Mouse (Mus musculus): ENCODE measurements around the gene Btbd35f3. TPM values are rescaled to one million over a fixed set of nuclear protein-coding genes. Genes with fewer than 3 reads are reported as not detected.
"Not testable (repeated sequence)": the region's sequence is repeated elsewhere in the genome, so short reads cannot be mapped to it uniquely, and the experiment has no call there.

The Btbd35f3 gene
- polyA plus RNA-seq (2015; fragmentation: Nextera tagmentation; extraction: Ambion mirVana): not detected in 2 replicates

DNA sequence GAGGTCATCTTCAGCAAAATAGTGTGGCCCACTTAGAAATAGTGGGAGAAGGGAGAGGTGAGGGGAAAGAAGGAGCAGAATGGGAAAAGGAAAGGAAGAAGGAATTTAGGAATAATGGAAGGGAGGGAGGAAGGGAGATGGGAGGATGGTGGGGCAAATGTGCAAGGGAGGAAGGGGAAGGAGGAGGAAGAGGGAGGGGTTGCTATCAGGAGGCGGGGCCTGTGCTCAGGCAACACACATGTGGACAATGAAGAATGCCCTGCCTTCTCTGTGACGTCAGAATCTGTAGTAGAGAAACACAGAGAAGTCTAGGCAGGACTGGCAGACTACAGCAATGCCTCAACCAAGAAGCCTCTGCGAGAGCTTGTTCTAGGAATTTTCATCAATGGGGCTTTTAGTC is at the start of gene Btbd35f3:
Gene Btbd35f3 (plus strand): TSS at position 301 of the 400 bp plus-strand sequence.
- H3K27ac ChIP-seq (ENCODE audit: low read length); ATAC-seq (ENCODE audit: low read depth): not testable (repeated sequence)
- WGBS (ENCODE audit: insufficient replicate concordance): no CpG with 5 or more reads among the region's 3 CpGs

More for the DNA sequence above, at the start of gene Btbd35f3:
- not testable (repeated sequence) for H3K27me3 ChIP-seq (ENCODE audit: control insufficient read depth, insufficient read depth, low read depth, low read length); H3K9me3 ChIP-seq (replicated peaks; ENCODE audit: control insufficient read depth, low read length); H3K4me1 ChIP-seq (ENCODE audit: control insufficient read depth, low read depth, low read length); H3K4me3 ChIP-seq (ENCODE audit: low read depth, low read length); H3K36me3 ChIP-seq (ENCODE audit: control insufficient read depth, insufficient read depth); H3K9ac ChIP-seq (ENCODE audit: low read depth, low read length); H3K4me2 ChIP-seq (ENCODE audit: low read depth, low read length)

Other genes with a start within 250 kb of the Btbd35f3 start
- gene Btbd35f16, start 80.7 kb upstream of the Btbd35f3 start, polyA plus RNA-seq (2015; fragmentation: Nextera tagmentation; extraction: Ambion mirVana): not detected in 2 replicates
- not detected in 2 replicates for gene Btbd35f28, start 158.9 kb downstream of the Btbd35f3 start, polyA plus RNA-seq (2015; fragmentation: Nextera tagmentation; extraction: Ambion mirVana)

Data from liver, embryonic 16.5 days (tissue).